Mouse (Mus musculus) small intestine, adult 2 months (tissue): Measurements from ENCODE around the gene BC055324.

Experiments
- CTCF ChIP-seq: fragments of 200-500 bp; IDR thresholded peaks from 2 replicates; pipeline ENCODE4 v1.5.1; 2012; ENCODE audit warnings: low read depth, mild to moderate bottlenecking, control low read depth, inconsistent platforms, low read length, moderate library complexity, mixed read lengths; ENCODE audit not compliant: insufficient replicate concordance, insufficient read length; ENCODE audit errors: extremely low read depth
- POLR2A ChIP-seq: fragments of 200-500 bp; IDR thresholded peaks from 2 replicates; pipeline ENCODE4 v1.6.1; 2012; ENCODE audit warnings: low read depth, mild to moderate bottlenecking, control low read depth, inconsistent platforms, low read length, moderate library complexity

DNA sequence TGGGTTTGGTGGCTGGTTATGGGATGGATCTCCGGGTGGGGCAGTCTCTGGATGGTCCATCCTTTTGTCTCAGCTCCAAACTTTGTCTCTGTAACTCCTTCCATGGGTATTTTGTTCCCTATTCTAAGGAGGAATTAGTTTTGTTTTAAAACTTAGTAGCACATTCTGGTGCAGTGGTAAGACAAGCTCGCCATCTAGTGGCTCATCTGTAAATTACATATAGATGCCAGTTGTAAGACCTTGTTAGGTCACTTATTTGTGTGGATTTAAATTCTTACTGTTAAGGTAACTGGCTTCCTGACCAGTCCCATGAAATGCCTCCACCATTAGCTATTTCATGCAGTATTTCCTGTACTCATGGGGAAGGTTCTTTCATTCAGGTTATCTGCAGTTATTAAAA lies 84.3 kb downstream of the BC055324 start:
- TF ChIP-seq CTCF (no peak), POLR2A (no peak)
